15 mouse cellular contexts compared by ENCODE assay signal in genomic region chr13:43225161-43225560, GRCm38 (mm10). TPM values are rescaled to one million over a fixed set of nuclear protein-coding genes. Genes with fewer than 3 reads are reported as not detected.
DNase-seq lines count a peak whose midpoint lies in the region; ATAC-seq and TF ChIP-seq lines count a peak whose summit lies in the region.
"Had no signal": no experiment of that assay in that cellular context is flagged by ENCODE, and none has a peak within 500 bp of the region (broad histone marks: within the 10 kb centered on the region; RNA-seq: fewer than 3 reads in every experiment).

No protein-coding gene starts in this region.

- H3K4me1 ChIP-seq in testis, adult 2 months (ENCODE audit: control insufficient read depth, insufficient read depth, low read length): no peaks in the 10 kb centered on the region

- no peaks in the 10 kb centered on the region for H3K27me3 ChIP-seq in testis, adult 2 months (ENCODE audit: control insufficient read depth, insufficient read depth, low read length)

- peak overlapping the region; percentile 62; the same call in 1 of the 2 replicates for H3K27ac ChIP-seq in layer of hippocampus, adult 2 months
- H3K27ac ChIP-seq in testis, adult 2 months (ENCODE audit: control insufficient read depth, insufficient read depth, low read depth, low read length): no peak overlapping the region
- H3K27ac ChIP-seq: liver, embryonic 13.5 days had no signal

- peak; percentile 68 for TF ChIP-seq CTCF in layer of hippocampus, adult 2 months (conservative IDR thresholded peaks at IDR 0.05)
- TF ChIP-seq CTCF in testis, adult 2 months (IDR thresholded peaks at IDR 0.05; ENCODE audit: control insufficient read depth, insufficient read depth, insufficient replicate concordance, low read depth, low read length): peak; percentile 19; the same call in 1 of the 2 replicates

- no peak for ATAC-seq in CD4-positive, CD25-positive, alpha-beta regulatory T cell, adult 4 months
- ATAC-seq: hindbrain, embryonic 16.5 days had no signal

- DNase-seq in CD4-positive, CD25-positive, alpha-beta regulatory T cell, adult 2 months (ENCODE audit: low read depth, low spot score): peak; percentile 52
- DNase-seq in layer of hippocampus, adult 2 months (ENCODE audit: low spot score in 2 of 2): no peak
- no peak for DNase-seq in layer of hippocampus, adult 11-12 months (ENCODE audit: low spot score)
- DNase-seq in testis, postnatal 10 days (ENCODE audit: low spot score): no peak
- no peak for DNase-seq in urinary bladder, postnatal 10 days (ENCODE audit: low spot score)
- DNase-seq in adrenal gland, adult 8-10 months: no peak
- DNase-seq: cerebellum, adult 9-11 months; heart, postnatal 10 days; kidney, postnatal 10 days; liver, embryonic 13.5 days; thymus, postnatal 4 days had no signal

- H3K4me3 ChIP-seq in layer of hippocampus, adult 2 months: no peak overlapping the region
- H3K4me3 ChIP-seq in testis, adult 2 months (ENCODE audit: control insufficient read depth, low read depth, low read length): no peak overlapping the region
- H3K4me3 ChIP-seq: erythroblast, embryonic 14.5 days; liver, embryonic 13.5 days had no signal

- TF ChIP-seq POLR2A in testis, adult 2 months (IDR thresholded peaks at IDR 0.05; ENCODE audit: control insufficient read depth, low read depth, low read length): no peak

- H3K36me3 ChIP-seq in testis, adult 2 months (ENCODE audit: control insufficient read depth, insufficient read depth, low read length): no peaks in the 10 kb centered on the region
- H3K36me3 ChIP-seq: liver, embryonic 13.5 days had no signal

RNA-seq across cellular contexts. Expression of gene Tbc1d7, which starts 53.9 kb away (rescaled TPM):
- polyA plus RNA-seq in CD4-positive, CD25-positive, alpha-beta regulatory T cell, adult 4 months (2017; shearing (Covaris generic)): 10 to 100 TPM in 1 of 2 experiments, 1 to 10 TPM in 1; 9.8 to 16.0 TPM
- total RNA-seq in layer of hippocampus, adult 2 months (2021): 10 to 100 TPM; 26.0 to 27.2 TPM
- polyA plus RNA-seq in testis, adult 2 months (2012; rRNA removed): 18.1 and 19.6 TPM in 2 replicates
- total RNA-seq in adrenal gland, adult 8-10 months (2022): 10 to 100 TPM; 13.2 to 19.1 (median 18.4) TPM
